Mouse (Mus musculus): ENCODE results near the gene Ccdc7a. TPM values are rescaled to one million over a fixed set of nuclear protein-coding genes. Genes with fewer than 3 reads are reported as not detected.

Gene Ccdc7a
- polyA plus RNA-seq, 1 experiment from 2014 or later: not detected

DNA sequence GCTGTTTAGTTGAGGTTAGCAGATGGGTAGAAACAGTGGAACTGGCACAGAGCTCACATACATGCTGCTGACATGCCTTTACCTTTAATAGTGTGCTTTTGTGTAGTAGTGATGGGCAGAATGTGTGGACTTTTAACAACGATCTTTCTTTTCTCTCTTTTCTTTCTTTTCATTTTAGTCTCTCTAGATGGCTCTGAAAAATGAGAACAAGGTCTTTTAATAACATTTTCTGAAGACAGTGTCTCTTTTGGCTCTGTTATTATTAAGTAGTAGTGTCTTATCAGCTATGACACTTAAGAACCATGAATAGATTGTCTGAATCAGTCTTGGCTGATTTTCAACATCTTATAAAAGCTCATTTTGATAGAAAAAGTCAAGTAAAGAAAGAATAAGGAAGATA is 266.7 kb downstream of the Ccdc7a start, which contains the start of gene Gm3952:
TSS of gene Gm3952 (minus strand) at position 101 of the 400 bp plus-strand sequence.
- 87% methylated on average over 1 of the region's 1 CpGs for WGBS
- Histone ChIP-seq H3K27ac (ENCODE audit: low read length) (no peak within 1 kb of the TSS), H3K4me3 (replicated peaks; ENCODE audit: low read length) (no peak within 1 kb of the TSS), H3K9ac (ENCODE audit: low read length) (no peak within 1 kb of the TSS), H3K36me3 (ENCODE audit: control insufficient read depth, insufficient read depth, low read length) (no peaks in the 10 kb centered on the region), H3K4me2 (ENCODE audit: low read depth, low read length) (no peak within 1 kb of the TSS), H3K9me3 (replicated peaks; ENCODE audit: control insufficient read depth, low read length) (no peaks in the 10 kb centered on the region), H3K4me1 (ENCODE audit: control insufficient read depth, insufficient read depth, low read length) (no peaks in the 10 kb centered on the region), H3K27me3 (ENCODE audit: control insufficient read depth, insufficient read depth, low read length) (no peaks in the 10 kb centered on the region)
- ATAC-seq (ENCODE audit: insufficient read depth, low FRiP score): no peak

DNA sequence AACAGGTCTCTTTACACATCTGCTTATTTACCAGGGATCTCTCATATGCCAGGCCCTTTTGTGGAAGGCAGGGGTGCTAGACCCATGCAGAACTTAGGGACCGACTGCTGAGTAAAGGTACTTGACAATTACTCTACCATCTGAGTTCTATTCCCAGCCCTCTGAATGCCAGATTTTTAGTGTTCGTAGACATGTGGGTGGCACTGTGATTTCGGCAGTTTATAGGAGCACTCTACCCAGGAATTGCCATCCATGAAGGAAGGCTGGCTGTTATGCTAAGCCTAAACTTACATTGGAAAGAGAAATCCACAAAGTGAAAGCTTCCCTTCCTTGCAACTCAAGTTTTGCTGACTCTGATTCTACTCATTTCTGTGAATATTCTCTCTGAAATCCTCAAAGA is 329.6 kb downstream of the Ccdc7a start:
- WGBS: 93% methylated on average over 3 of the region's 3 CpGs
- no peaks in the 10 kb centered on the region for H3K4me1 ChIP-seq (ENCODE audit: control insufficient read depth, insufficient read depth, low read length)
- H3K36me3 ChIP-seq (ENCODE audit: control insufficient read depth, insufficient read depth, low read length): peaks cover 23% of the 10 kb centered on the region
- H3K9me3 ChIP-seq (replicated peaks; ENCODE audit: control insufficient read depth, low read length): no peaks in the 10 kb centered on the region
- H3K27me3 ChIP-seq (ENCODE audit: control insufficient read depth, insufficient read depth, low read length): no peaks in the 10 kb centered on the region
- H3K27ac ChIP-seq (ENCODE audit: low read length): no peak overlapping the region
- H3K9ac ChIP-seq (ENCODE audit: low read length): no peak overlapping the region
- no peak for ATAC-seq (ENCODE audit: insufficient read depth, low FRiP score)
- no peak overlapping the region for H3K4me3 ChIP-seq (replicated peaks; ENCODE audit: low read length)
- no peak overlapping the region for H3K4me2 ChIP-seq (ENCODE audit: low read depth, low read length)

DNA sequence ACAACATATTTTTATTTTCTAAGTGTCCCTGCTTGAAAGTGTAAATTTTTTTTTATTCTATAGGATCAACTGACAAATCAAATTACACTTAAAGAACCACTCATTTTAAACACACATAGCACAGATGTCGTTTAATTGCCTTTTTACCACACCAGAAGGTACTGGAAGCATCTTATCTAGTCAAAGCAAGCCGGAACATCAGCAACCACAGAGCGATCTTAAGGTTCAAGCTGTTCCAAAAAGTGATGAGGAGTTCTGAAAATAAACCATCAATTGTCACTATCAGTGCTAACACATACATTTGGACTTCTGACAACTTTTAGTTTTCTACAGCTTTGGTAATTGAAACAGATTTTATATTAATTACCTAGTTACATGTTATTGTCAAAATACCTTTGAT is 331.2 kb downstream of the Ccdc7a start:
- Histone ChIP-seq H3K27me3 (ENCODE audit: control insufficient read depth, insufficient read depth, low read length) (no peaks in the 10 kb centered on the region), H3K9ac (ENCODE audit: low read length) (no peak overlapping the region), H3K36me3 (ENCODE audit: control insufficient read depth, insufficient read depth, low read length) (peaks cover 27% of the 10 kb centered on the region), H3K4me1 (ENCODE audit: control insufficient read depth, insufficient read depth, low read length) (no peaks in the 10 kb centered on the region), H3K4me3 (replicated peaks; ENCODE audit: low read length) (no peak overlapping the region), H3K4me2 (ENCODE audit: low read depth, low read length) (no peak overlapping the region), H3K9me3 (replicated peaks; ENCODE audit: control insufficient read depth, low read length) (no peaks in the 10 kb centered on the region), H3K27ac (ENCODE audit: low read length) (no peak overlapping the region)
- ATAC-seq (ENCODE audit: insufficient read depth, low FRiP score): no peak
- 93% methylated on average over 3 of the region's 3 CpGs for WGBS

DNA sequence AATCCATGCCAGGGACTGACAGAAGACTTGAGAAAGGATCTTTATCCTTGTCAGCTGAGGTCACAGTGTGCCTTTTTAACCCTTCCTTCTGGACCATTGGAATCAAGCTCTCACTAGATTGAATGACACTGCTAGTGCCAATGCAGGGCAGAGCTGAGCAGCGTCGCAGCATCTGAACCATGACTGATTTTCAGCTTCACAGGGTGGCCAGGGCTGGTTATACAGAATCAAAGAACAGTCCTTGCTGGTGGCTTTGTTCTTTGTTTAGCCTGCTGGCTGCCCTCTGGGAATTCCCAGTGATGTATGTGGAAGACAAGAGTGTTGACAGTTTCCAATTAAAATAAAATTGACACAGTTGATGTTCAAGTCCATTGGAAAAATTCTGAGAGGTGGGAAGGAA is 333.1 kb downstream of the Ccdc7a start:
- no peak for ATAC-seq (ENCODE audit: insufficient read depth, low FRiP score)
- H3K27ac ChIP-seq (ENCODE audit: low read length): no peak overlapping the region
- no peaks in the 10 kb centered on the region for H3K4me1 ChIP-seq (ENCODE audit: control insufficient read depth, insufficient read depth, low read length)
- no peaks in the 10 kb centered on the region for H3K9me3 ChIP-seq (replicated peaks; ENCODE audit: control insufficient read depth, low read length)
- peaks cover 27% of the 10 kb centered on the region for H3K36me3 ChIP-seq (ENCODE audit: control insufficient read depth, insufficient read depth, low read length)
- no peak overlapping the region for H3K4me2 ChIP-seq (ENCODE audit: low read depth, low read length)
- 91% methylated on average over 2 of the region's 2 CpGs for WGBS
- H3K27me3 ChIP-seq (ENCODE audit: control insufficient read depth, insufficient read depth, low read length): no peaks in the 10 kb centered on the region
- no peak overlapping the region for H3K9ac ChIP-seq (ENCODE audit: low read length)
- no peak overlapping the region for H3K4me3 ChIP-seq (replicated peaks; ENCODE audit: low read length)

DNA sequence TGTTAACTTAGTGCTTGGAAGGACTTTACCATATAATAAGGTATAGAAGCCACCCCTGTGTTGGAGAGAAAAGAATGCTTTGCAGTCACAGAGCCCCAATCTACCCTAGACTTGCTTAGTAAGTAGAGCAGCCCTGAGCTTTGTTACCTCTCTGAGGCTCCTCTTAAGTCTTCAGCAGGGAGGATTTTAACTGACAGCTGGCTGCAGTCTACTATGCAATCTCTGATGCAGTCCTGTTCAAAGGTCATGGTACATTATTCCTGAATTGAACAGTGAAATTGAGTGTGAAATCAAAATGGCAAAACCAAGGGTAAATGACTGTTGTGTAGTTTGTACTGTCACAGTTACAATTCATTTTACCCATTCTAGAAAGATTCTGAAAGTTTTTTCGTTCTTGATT is 338.1 kb downstream of the Ccdc7a start:
- H3K4me3 ChIP-seq (replicated peaks; ENCODE audit: low read length): no peak overlapping the region
- peaks cover 19% of the 10 kb centered on the region for H3K36me3 ChIP-seq (ENCODE audit: control insufficient read depth, insufficient read depth, low read length)
- no peak for ATAC-seq (ENCODE audit: insufficient read depth, low FRiP score)
- no peak overlapping the region for H3K27ac ChIP-seq (ENCODE audit: low read length)
- no peaks in the 10 kb centered on the region for H3K9me3 ChIP-seq (replicated peaks; ENCODE audit: control insufficient read depth, low read length)
- no peak overlapping the region for H3K9ac ChIP-seq (ENCODE audit: low read length)
- no peaks in the 10 kb centered on the region for H3K27me3 ChIP-seq (ENCODE audit: control insufficient read depth, insufficient read depth, low read length)
- WGBS: 98% methylated on average over 1 of the region's 1 CpGs
- H3K4me1 ChIP-seq (ENCODE audit: control insufficient read depth, insufficient read depth, low read length): no peaks in the 10 kb centered on the region
- H3K4me2 ChIP-seq (ENCODE audit: low read depth, low read length): no peak overlapping the region

DNA sequence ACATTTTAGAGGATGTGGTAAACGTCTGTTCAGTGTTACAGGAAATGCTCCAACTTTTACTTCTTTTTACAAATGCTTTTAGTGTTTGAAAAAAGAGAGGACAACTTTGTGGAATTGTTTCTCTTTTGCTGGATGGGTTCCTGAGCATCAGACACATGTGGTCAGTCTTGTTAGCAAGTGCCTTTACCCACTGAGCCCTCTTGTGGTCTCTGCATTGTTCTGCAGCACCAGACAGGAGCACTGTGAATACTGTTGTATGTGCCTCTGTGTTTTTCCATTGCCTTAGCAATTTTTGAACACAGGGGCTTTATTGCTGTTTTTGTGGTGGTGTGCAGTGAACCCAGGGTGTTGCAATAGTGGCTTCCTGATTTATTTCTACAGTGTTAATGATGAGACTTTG is 340.5 kb downstream of the Ccdc7a start:
- Histone ChIP-seq H3K36me3 (ENCODE audit: control insufficient read depth, insufficient read depth, low read length) (peaks cover 15% of the 10 kb centered on the region), H3K9ac (ENCODE audit: low read length) (no peak overlapping the region), H3K4me1 (ENCODE audit: control insufficient read depth, insufficient read depth, low read length) (no peaks in the 10 kb centered on the region), H3K4me2 (ENCODE audit: low read depth, low read length) (no peak overlapping the region), H3K27me3 (ENCODE audit: control insufficient read depth, insufficient read depth, low read length) (no peaks in the 10 kb centered on the region), H3K27ac (ENCODE audit: low read length) (no peak overlapping the region), H3K4me3 (replicated peaks; ENCODE audit: low read length) (no peak overlapping the region), H3K9me3 (replicated peaks; ENCODE audit: control insufficient read depth, low read length) (no peaks in the 10 kb centered on the region)
- no peak for ATAC-seq (ENCODE audit: insufficient read depth, low FRiP score)
- WGBS: 47% methylated on average over 1 of the region's 1 CpGs

DNA sequence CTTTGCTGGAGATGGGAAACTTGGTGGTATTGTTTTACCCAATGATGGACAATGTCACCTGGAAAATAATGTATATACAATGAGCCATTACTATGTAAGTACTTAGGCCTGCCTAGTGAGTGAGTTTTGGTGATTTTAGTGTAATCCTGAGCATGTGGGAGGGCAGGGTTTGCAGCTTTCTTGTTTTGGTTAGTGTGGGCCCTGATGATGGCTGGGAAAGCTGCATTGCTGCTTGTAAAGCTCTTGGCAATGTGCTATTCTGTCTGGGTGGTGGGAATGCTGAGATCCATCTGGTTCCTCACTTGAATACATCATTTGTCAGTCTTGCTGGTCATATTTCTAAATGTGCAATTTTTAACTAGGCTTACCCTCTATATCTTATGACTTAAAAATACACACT is 349.1 kb downstream of the Ccdc7a start:
- Histone ChIP-seq H3K27me3 (ENCODE audit: control insufficient read depth, insufficient read depth, low read length) (no peaks in the 10 kb centered on the region), H3K36me3 (ENCODE audit: control insufficient read depth, insufficient read depth, low read length) (peaks cover 19% of the 10 kb centered on the region)

DNA sequence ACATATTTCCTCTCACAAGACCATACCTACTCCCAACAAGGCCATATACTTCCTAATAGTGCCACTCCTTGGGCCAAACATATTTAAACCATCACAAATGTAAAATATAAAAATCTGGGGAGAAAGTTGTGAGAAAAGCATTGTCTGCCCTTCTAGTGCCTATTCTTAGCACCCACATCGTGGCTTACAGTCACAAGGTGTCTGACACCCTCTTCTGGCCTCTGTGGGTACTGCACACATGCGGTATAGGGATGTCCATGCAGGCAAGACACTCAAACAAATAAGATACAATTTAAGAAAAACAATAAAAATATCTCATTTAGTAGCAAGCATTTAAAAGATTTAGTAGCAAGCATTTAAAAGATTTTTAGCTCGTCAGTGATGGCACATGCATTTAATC is 356.1 kb downstream of the Ccdc7a start:
- no peaks in the 10 kb centered on the region for H3K9me3 ChIP-seq (replicated peaks; ENCODE audit: control insufficient read depth, low read length)
- no peak overlapping the region for H3K9ac ChIP-seq (ENCODE audit: low read length)
- H3K4me3 ChIP-seq (replicated peaks; ENCODE audit: low read length): no peak overlapping the region
- H3K4me1 ChIP-seq (ENCODE audit: control insufficient read depth, insufficient read depth, low read length): no peaks in the 10 kb centered on the region; the same call in 1 of the 2 replicates
- no peaks in the 10 kb centered on the region for H3K27me3 ChIP-seq (ENCODE audit: control insufficient read depth, insufficient read depth, low read length)
- no peak overlapping the region for H3K4me2 ChIP-seq (ENCODE audit: low read depth, low read length)
- H3K27ac ChIP-seq (ENCODE audit: low read length): no peak overlapping the region
- ATAC-seq (ENCODE audit: insufficient read depth, low FRiP score): no peak
- 46% methylated on average over 3 of the region's 3 CpGs for WGBS
- H3K36me3 ChIP-seq (ENCODE audit: control insufficient read depth, insufficient read depth, low read length): peaks cover 20% of the 10 kb centered on the region

More for the DNA sequence above, 349.1 kb downstream of the Ccdc7a start:
- no peaks in the 10 kb centered on the region for H3K4me1 ChIP-seq (ENCODE audit: control insufficient read depth, insufficient read depth, low read length)
- H3K9ac ChIP-seq (ENCODE audit: low read length): no peak overlapping the region
- no peak for ATAC-seq (ENCODE audit: insufficient read depth, low FRiP score)
- no peak overlapping the region for H3K27ac ChIP-seq (ENCODE audit: low read length)
- no peaks in the 10 kb centered on the region for H3K9me3 ChIP-seq (replicated peaks; ENCODE audit: control insufficient read depth, low read length)
- H3K4me2 ChIP-seq (ENCODE audit: low read depth, low read length): no peak overlapping the region
- H3K4me3 ChIP-seq (replicated peaks; ENCODE audit: low read length): no peak overlapping the region

DNA sequence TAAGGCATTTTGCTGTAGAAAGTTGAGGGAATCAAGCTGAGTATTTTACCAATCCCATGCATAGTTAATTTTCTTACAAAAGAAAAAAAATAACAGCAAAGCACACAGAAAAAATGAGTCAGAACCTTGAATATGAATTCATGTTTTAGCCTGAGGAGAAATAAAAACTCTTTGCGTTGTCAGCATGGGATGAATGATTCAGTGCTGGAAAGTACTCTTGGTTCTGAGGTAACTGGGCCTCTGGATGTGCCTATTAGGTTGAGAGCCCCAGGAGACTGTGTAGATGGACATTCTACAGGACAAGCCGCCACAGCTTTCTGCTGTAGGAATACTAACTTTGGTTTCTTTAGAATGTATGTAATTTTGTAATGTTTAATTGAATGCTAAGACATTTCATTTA is 360.5 kb downstream of the Ccdc7a start:
- Histone ChIP-seq H3K36me3 (ENCODE audit: control insufficient read depth, insufficient read depth, low read length) (peaks cover 17% of the 10 kb centered on the region), H3K4me2 (ENCODE audit: low read depth, low read length) (no peak overlapping the region), H3K9me3 (replicated peaks; ENCODE audit: control insufficient read depth, low read length) (no peaks in the 10 kb centered on the region), H3K4me1 (ENCODE audit: control insufficient read depth, insufficient read depth, low read length) (peaks cover 10% of the 10 kb centered on the region), H3K27me3 (ENCODE audit: control insufficient read depth, insufficient read depth, low read length) (no peaks in the 10 kb centered on the region), H3K4me3 (replicated peaks; ENCODE audit: low read length) (no peak overlapping the region), H3K9ac (ENCODE audit: low read length) (no peak overlapping the region), H3K27ac (ENCODE audit: low read length) (no peak overlapping the region)
- 83% methylated on average over 2 of the region's 2 CpGs for WGBS
- ATAC-seq (ENCODE audit: insufficient read depth, low FRiP score): no peak

DNA sequence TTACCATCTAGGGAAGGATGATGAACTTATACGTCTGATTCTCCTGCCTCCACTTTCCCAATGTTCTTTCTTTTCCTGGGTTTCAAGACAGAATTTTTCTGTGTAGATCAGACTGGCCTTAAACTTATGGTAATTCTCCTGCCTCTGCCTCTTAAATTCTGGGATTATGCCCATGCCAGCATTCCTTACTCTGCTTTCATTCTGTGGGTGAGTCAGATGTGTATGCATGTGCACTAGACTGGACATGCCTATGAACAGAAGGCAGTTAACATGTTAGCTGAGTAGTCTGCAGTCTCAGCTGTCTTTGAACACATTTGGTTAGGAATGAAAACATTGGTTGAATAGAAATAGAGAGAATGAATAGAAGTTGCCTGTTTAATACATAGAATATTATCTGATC is 360.9 kb downstream of the Ccdc7a start:
- H3K27me3 ChIP-seq (ENCODE audit: control insufficient read depth, insufficient read depth, low read length): no peaks in the 10 kb centered on the region
- peaks cover 15% of the 10 kb centered on the region for H3K36me3 ChIP-seq (ENCODE audit: control insufficient read depth, insufficient read depth, low read length)
- 81% methylated on average over 1 of the region's 1 CpGs for WGBS
- no peak overlapping the region for H3K9ac ChIP-seq (ENCODE audit: low read length)
- H3K4me2 ChIP-seq (ENCODE audit: low read depth, low read length): no peak overlapping the region
- no peaks in the 10 kb centered on the region for H3K9me3 ChIP-seq (replicated peaks; ENCODE audit: control insufficient read depth, low read length)
- peaks cover 10% of the 10 kb centered on the region for H3K4me1 ChIP-seq (ENCODE audit: control insufficient read depth, insufficient read depth, low read length)
- no peak overlapping the region for H3K4me3 ChIP-seq (replicated peaks; ENCODE audit: low read length)
- no peak for ATAC-seq (ENCODE audit: insufficient read depth, low FRiP score)
- no peak overlapping the region for H3K27ac ChIP-seq (ENCODE audit: low read length)

All from stomach, embryonic 16.5 days (tissue).